Mouse (Mus musculus): Measurements from ENCODE around the gene Eya4. TPM values are rescaled to one million over a fixed set of nuclear protein-coding genes. Genes with fewer than 3 reads are reported as not detected.

Gene Eya4
- total RNA-seq, 2 experiments from 2014 or later, result 0.66 to 1.5 TPM

DNA sequence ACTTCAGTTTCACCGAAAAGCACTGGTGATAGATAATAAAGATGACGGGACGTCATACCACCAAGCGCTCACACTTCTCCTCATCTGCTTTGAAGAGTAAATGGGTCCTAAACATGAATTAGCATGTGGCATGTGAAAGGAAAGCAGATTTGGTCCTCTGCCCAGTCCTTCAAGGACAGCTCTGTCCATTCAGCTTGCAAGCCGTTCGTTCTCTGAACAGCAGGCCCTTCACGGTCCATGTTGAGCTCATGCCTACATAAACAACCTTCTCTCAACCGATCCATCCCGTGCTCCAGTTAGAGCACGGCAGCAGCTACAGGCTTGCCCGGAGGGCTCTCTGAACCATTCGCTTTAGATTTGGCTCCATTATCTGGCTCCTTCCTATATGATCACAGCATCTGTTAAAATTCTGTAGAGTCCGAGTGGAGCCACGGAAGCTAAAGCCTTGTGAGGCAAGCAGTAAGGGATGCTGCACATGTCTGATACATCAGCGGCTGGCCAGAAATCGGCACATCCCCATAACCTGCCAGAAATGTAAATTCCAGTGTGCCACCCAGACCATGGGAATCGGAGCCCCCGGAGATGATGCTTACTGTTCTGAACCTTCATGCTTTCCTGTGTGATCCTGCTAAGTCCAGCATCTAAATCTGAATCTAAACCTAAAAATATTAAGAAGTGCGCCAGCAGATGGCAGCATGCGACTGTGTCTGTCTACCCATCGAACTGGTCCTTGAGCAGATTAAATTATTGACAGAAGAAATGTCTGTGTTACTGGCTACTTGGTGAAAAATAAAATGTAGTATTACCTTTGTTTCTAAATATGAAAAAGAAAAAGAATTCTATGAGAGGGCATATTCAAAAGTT is 264.0 kb downstream of the Eya4 start:
- no peak for ATAC-seq (replicated peaks; ENCODE audit: low FRiP score, low TSS enrichment, poor library complexity, severe bottlenecking)

DNA sequence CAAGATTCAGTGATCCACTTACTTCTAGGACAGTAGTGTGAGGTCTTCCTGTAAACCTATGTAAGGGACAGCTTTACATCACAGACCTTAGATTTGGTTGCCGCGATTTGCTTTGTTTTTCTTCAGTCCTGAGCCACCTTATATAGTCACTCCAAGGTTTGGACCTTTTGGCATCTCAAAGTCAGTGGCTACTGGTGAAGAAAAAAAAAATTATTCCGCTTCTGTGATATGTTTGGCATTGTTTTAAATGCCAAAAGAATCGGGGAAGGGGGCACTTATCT is 269.1 kb downstream of the Eya4 start:
- ATAC-seq (replicated peaks; ENCODE audit: low FRiP score, low TSS enrichment, poor library complexity, severe bottlenecking), result no peak

DNA sequence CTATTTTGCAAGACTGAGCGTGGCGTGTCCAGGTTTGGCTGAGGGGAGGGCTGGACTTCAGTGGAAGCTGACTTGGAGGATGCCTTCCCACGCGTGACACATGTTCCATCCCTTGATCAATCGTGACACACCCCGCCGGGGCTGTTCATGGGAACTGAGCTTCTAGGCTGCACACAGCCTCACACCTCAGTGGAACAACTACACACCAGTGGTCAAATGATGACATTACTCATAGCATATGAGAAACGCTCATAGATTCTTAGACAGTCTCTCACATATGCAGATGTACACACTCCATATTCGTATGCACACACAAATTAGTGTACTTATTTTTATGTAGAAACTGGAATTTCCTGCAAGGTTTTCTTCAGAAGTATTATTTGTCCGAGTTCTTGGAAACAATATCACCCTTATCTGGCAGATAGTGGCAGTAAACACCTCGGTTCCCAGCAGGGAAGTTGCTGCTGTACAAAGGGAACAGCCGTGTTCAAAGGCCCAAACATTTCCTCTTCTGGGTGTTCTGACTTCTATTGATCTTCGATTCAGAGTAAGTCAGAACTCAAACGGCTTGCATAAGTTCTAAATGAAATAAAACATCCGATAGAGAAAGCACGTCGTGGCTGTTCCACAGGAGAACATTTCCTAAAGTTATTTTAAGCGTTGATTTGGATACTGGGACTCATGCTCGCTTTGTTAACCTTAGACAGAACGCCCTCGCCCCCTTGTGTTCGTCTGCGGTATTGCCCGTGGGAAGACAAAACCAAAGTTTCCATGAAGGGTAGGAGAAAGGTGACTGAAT is 269.6 kb downstream of the Eya4 start:
- ATAC-seq (replicated peaks; ENCODE audit: low FRiP score, low TSS enrichment, poor library complexity, severe bottlenecking), result peak; percentile 94

DNA sequence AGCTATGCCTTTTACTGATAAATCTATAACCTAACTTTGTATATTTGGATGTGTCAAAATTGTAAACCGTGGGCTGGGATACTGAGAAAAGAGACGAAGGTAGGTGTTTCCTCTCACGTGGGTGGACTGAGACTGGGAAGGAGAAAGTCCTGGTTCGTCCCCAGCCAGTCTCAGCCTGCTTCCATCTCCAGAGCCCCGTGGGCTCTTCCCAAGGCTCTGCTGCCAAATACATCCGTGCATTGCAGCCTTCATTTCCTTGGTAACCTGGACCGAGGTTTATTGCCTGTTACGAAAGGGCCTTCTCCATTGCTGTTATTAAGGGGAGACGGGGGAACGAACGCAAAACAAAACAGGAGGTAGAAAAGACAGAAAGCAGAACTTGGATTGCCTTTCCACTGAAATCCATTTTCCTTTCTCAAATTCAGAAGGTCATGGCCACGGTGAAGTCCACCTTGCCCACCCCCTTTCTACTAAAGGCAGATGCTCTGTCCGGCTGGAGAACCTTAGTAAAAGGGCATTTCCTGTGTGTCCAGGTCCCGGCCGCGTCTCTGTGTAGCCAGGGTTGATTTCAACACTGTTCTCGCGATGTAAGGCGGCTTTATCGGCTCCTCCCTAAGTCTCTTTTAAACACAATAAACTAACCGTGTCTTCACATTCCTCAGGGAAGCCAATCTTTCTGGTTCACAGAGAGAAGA is 273.7 kb downstream of the Eya4 start:
- ATAC-seq (replicated peaks; ENCODE audit: low FRiP score, low TSS enrichment, poor library complexity, severe bottlenecking), result peak; percentile 67

DNA sequence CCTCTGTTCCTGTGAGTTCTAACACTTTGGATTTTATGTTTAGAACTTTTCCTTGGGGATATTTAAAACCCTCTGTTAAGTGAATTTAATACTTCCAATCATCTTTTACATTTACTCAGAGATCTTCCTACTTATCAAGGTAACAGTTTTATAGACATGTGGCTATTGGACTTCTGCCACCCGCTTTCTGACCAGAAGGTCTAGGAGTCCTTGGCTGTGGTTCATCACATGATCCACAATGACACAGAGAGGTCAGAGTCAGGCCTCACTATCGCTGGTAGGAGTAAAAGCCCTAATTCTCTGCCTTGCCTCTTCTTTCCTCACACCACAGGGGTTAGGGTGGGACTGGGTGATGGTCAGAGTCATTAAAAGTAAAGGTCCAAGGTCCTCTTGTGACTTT is 277.2 kb downstream of the Eya4 start:
- no peak for ATAC-seq (replicated peaks; ENCODE audit: low FRiP score, low TSS enrichment, poor library complexity, severe bottlenecking)

DNA sequence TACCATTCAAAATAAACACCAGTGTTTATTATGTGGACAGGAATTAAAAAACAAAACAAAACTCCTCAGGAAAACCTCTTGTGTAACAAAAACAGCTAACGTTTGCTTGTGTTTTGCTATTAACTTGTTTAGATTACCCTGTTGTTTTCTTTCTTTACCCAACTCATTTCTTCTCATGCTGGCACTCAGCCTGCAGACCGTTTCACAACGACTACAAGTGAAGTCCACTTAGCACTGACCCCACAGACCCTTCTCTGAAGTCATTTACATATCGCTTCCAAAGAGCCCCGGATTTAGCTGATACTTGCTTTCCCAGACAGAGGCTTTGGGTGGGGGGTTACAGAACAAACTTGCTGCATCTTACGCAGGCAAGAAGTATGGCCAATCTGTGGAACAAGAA is 286.9 kb downstream of the Eya4 start:
- no peak for ATAC-seq (replicated peaks; ENCODE audit: low FRiP score, low TSS enrichment, poor library complexity, severe bottlenecking)

DNA sequence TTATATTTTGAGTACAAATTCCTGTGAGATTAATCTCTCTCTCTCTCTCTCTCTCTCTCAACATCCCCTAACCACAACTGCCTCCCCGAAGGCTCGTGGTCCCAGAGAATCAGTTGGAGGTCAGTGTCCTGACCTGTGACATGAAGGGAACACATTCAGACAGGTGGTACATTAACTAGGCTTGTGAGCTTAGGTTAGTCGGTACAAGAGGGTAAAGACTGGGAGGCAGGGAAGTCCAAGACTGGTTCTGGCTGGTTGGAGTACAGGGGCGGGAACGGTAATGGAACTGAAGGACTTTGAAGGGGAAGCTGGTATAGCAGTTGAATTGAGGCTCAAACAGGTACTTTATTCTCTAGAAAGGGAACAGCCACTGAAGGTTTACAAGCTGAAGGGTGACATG is 287.9 kb downstream of the Eya4 start:
- ATAC-seq (replicated peaks; ENCODE audit: low FRiP score, low TSS enrichment, poor library complexity, severe bottlenecking), result no peak

DNA sequence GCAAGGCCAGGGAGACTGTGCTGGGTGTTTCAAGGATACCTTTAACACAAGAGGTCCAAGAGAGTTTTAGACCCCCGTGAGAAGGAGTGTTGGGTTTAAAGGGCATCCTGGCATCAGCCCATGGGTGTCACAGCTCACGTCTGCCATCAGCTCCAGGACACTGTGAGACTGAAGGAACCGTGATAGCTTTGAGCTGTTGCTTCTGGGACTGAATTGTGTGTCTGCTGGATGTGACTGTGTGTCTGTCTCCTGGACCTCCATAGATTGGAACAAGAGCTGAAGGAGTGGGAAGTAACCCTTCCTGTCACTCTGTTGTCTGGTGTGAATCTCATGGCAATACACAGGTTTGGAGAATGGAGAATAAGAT is 289.9 kb downstream of the Eya4 start:
- ATAC-seq (replicated peaks; ENCODE audit: low FRiP score, low TSS enrichment, poor library complexity, severe bottlenecking), result no peak

DNA sequence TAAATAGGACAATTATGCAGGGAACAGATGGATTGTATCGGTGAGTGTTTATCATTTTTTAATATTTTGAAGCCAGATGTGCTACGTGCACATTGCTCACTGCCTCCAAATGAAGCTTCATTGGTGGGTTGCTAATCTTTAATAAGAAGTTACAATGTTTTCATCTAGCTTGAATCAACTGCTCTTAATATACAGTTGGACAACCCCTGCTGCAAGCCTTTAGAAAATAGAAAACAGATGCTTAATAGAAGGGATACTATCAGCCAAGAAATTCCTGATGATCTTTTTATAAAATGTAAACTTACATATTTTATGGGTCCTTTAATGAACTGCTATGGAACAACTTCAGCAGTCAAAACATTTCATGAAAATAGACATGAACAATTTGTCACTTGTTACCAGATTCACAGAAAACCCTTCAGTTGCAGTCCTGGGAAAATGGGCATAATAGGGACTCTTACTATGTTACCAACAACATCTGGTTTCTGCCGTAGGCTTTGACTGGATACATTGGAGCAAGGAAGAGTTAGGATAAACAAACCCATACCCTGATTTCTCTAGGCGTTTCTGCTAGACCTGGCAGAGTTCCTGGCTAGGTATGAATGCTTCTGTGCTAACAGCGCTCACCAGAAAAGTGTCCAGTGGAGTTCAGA is 290.4 kb downstream of the Eya4 start:
- ATAC-seq (replicated peaks; ENCODE audit: low FRiP score, low TSS enrichment, poor library complexity, severe bottlenecking), result no peak

DNA sequence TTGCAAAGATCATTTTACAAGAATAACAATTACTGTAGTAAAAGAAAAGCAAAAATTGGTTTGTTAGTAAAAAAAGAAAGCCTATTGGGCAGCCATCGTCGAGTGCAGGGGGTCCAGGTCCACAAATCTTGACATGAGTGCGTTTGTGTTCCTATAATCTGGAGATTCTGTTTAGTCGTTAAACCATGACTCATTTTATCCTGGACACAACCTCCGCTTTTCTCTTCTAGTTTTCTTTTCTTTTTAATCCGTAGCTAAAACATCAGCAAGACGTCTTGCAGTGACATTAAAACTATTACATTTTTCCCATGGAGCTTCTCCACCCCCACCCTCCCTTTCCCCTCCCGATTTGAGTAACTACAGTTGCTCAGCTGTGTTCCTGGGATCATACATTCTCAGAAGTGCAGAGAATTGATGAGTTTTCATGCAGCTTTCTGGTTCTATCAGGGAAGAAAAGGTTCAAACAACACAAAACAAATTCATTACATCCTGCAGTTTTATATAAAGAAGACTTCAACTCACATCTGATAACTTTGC is 297.1 kb downstream of the Eya4 start:
- no peak for ATAC-seq (replicated peaks; ENCODE audit: low FRiP score, low TSS enrichment, poor library complexity, severe bottlenecking)
